In genomic region chr8:83182784-83183183, GRCm38 (mm10) we compare ENCODE assay signal across 18 mouse cellular contexts. TPM values are rescaled to one million over a fixed set of nuclear protein-coding genes. Genes with fewer than 3 reads are reported as not detected.
DNase-seq lines count a peak whose midpoint lies in the region; ATAC-seq and TF ChIP-seq lines count a peak whose summit lies in the region.
"Had no signal": no experiment of that assay in that cellular context is flagged by ENCODE, and none has a peak within 500 bp of the region (broad histone marks: within the 10 kb centered on the region; RNA-seq: fewer than 3 reads in every experiment).

No protein-coding gene starts in this region.

- no peaks in the 10 kb centered on the region for H3K9me3 ChIP-seq in hindbrain, embryonic 10.5 days
- no peaks in the 10 kb centered on the region for H3K9me3 ChIP-seq in hindbrain, embryonic 16.5 days (ENCODE audit: control insufficient read depth, low read length)
- no peaks in the 10 kb centered on the region for H3K9me3 ChIP-seq in embryonic facial prominence, embryonic 10.5 days
- no peaks in the 10 kb centered on the region for H3K9me3 ChIP-seq in midbrain, embryonic 15.5 days
- H3K9me3 ChIP-seq: embryonic facial prominence, embryonic 13.5 days; limb, embryonic 10.5 days; megakaryocyte, embryonic 14.5 days had no signal

- H3K9ac ChIP-seq in hindbrain, embryonic 16.5 days (ENCODE audit: low read depth, low read length), result no peak overlapping the region
- no peak overlapping the region for H3K9ac ChIP-seq in midbrain, embryonic 15.5 days
- H3K9ac ChIP-seq: embryonic facial prominence, embryonic 13.5 days; liver, embryonic 14.5 days had no signal

- no peak for DNase-seq in hindbrain, embryonic 10.5 days (ENCODE audit: low spot score)
- peak; percentile 17 for DNase-seq in MN1 (ENCODE audit: low spot score)
- DNase-seq in embryonic facial prominence, embryonic 10.5 days (ENCODE audit: low spot score), result no peak
- DNase-seq in thymus, postnatal 0 days (ENCODE audit: low spot score), result no peak
- DNase-seq in adrenal gland, postnatal 25 days, result no peak
- no peak for DNase-seq in left cerebral cortex, adult 2 months (ENCODE audit: extremely low spot score in 1 of 2, low spot score in 2 of 2)
- DNase-seq: cerebellum, postnatal 25 days; gastrocnemius, postnatal 36 days; heart, postnatal 10 days; kidney, adult 8-10 months; right cerebral cortex, postnatal 14 days had no signal

- no peaks in the 10 kb centered on the region for H3K27me3 ChIP-seq in hindbrain, embryonic 10.5 days (ENCODE audit: insufficient read depth, poor library complexity, severe bottlenecking)
- H3K27me3 ChIP-seq in hindbrain, embryonic 16.5 days (replicated peaks; ENCODE audit: control insufficient read depth, insufficient read depth, low read length), result no peaks in the 10 kb centered on the region
- H3K27me3 ChIP-seq in embryonic facial prominence, embryonic 10.5 days (replicated peaks; ENCODE audit: low read depth, poor library complexity, severe bottlenecking), result no peaks in the 10 kb centered on the region
- no peaks in the 10 kb centered on the region for H3K27me3 ChIP-seq in midbrain, embryonic 15.5 days (replicated peaks)
- H3K27me3 ChIP-seq: embryonic facial prominence, embryonic 13.5 days had no signal

- WGBS in hindbrain, embryonic 10.5 days, result 80% methylated on average over 5 of the region's 5 CpGs
- WGBS in hindbrain, embryonic 16.5 days, result 48% methylated on average over 5 of the region's 5 CpGs
- 83% methylated on average over 5 of the region's 5 CpGs for WGBS in embryonic facial prominence, embryonic 10.5 days
- 41% methylated on average over 5 of the region's 5 CpGs for WGBS in midbrain, embryonic 15.5 days

- intact Hi-C loops in left cerebral cortex, adult 2 months (cut with DNase I), result no loop called here

- no peaks in the 10 kb centered on the region for H3K36me3 ChIP-seq in hindbrain, embryonic 10.5 days
- no peaks in the 10 kb centered on the region for H3K36me3 ChIP-seq in hindbrain, embryonic 16.5 days (ENCODE audit: control insufficient read depth, insufficient read depth, low read length)
- H3K36me3 ChIP-seq in embryonic facial prominence, embryonic 10.5 days (replicated peaks), result no peaks in the 10 kb centered on the region
- no peaks in the 10 kb centered on the region for H3K36me3 ChIP-seq in midbrain, embryonic 15.5 days (replicated peaks)
- H3K36me3 ChIP-seq: embryonic facial prominence, embryonic 13.5 days; limb, embryonic 10.5 days had no signal

- ATAC-seq in hindbrain, embryonic 16.5 days, result no peak
- 0 out of 2 replicates have a peak, but pooled peaks have one; percentile 5 for ATAC-seq in midbrain, embryonic 15.5 days (replicated peaks)
- ATAC-seq: CD4-positive, CD25-positive, alpha-beta regulatory T cell, adult 4 months had no signal

- TF ChIP-seq CTCF in left cerebral cortex, adult 2 months (IDR thresholded peaks at IDR 0.05), result no peak

- H3K4me1 ChIP-seq in hindbrain, embryonic 10.5 days (replicated peaks), result peaks cover 33% of the 10 kb centered on the region
- peaks cover 5% of the 10 kb centered on the region for H3K4me1 ChIP-seq in hindbrain, embryonic 16.5 days (ENCODE audit: control insufficient read depth, insufficient read depth, low read depth, low read length)
- peaks cover 28% of the 10 kb centered on the region for H3K4me1 ChIP-seq in embryonic facial prominence, embryonic 10.5 days
- H3K4me1 ChIP-seq in midbrain, embryonic 15.5 days, result peaks cover 42% of the 10 kb centered on the region

- H3K4me3 ChIP-seq in hindbrain, embryonic 10.5 days, result no peak overlapping the region
- no peak overlapping the region for H3K4me3 ChIP-seq in hindbrain, embryonic 16.5 days (ENCODE audit: low read length)
- H3K4me3 ChIP-seq in embryonic facial prominence, embryonic 10.5 days, result no peak overlapping the region
- H3K4me3 ChIP-seq in midbrain, embryonic 15.5 days, result no peak overlapping the region
- no peak overlapping the region for H3K4me3 ChIP-seq in left cerebral cortex, adult 2 months
- H3K4me3 ChIP-seq: embryonic facial prominence, embryonic 13.5 days; limb, embryonic 10.5 days; megakaryocyte, embryonic 14.5 days had no signal

- no peak overlapping the region for H3K4me2 ChIP-seq in hindbrain, embryonic 16.5 days (ENCODE audit: low read length)
- no peak overlapping the region for H3K4me2 ChIP-seq in midbrain, embryonic 15.5 days
- H3K4me2 ChIP-seq: embryonic facial prominence, embryonic 13.5 days had no signal

- H3K27ac ChIP-seq in hindbrain, embryonic 10.5 days, result peak overlapping the region; percentile 43; the same call in 1 of the 2 replicates
- H3K27ac ChIP-seq in hindbrain, embryonic 16.5 days (ENCODE audit: low read depth, low read length), result no peak overlapping the region
- H3K27ac ChIP-seq in embryonic facial prominence, embryonic 10.5 days (replicated peaks), result 0 out of 2 replicates have a peak overlapping the region, but pooled peaks have one; percentile 4
- no peak overlapping the region for H3K27ac ChIP-seq in midbrain, embryonic 15.5 days
- no peak overlapping the region for H3K27ac ChIP-seq in left cerebral cortex, adult 2 months
- H3K27ac ChIP-seq: limb, embryonic 10.5 days; liver, embryonic 14.5 days had no signal

RNA-seq across cellular contexts. Expression of gene Gm10645, which starts 16.8 kb away (rescaled TPM):
- polyA plus RNA-seq in hindbrain, embryonic 10.5 days (2016; fragmentation: Nextera tagmentation; extraction: Ambion mirVana), result 2.9 and 3.2 TPM in 2 replicates
- polyA plus RNA-seq in hindbrain, embryonic 16.5 days (2015; fragmentation: Nextera tagmentation; extraction: Ambion mirVana), result 6.9 and 7.2 TPM in 2 replicates
- 1.9 and 2.2 TPM in 2 replicates for polyA plus RNA-seq in embryonic facial prominence, embryonic 10.5 days (2016; fragmentation: Nextera tagmentation; extraction: Ambion mirVana)
- 8.0 and 8.6 TPM in 2 replicates for polyA plus RNA-seq in midbrain, embryonic 15.5 days (2015; fragmentation: Nextera tagmentation; extraction: Ambion mirVana)
- 0.56 and 0.90 TPM in 2 replicates for polyA plus RNA-seq in thymus, postnatal 0 days (2015; fragmentation: Nextera tagmentation; extraction: Ambion mirVana)
- total RNA-seq in adrenal gland, postnatal 25 days (2021), result not detected in 2 replicates
- total RNA-seq in left cerebral cortex, adult 2 months (2021), result 1 to 10 TPM; 1.5 to 1.8 TPM
- total RNA-seq: gastrocnemius, postnatal 36 days had no signal
- polyA plus RNA-seq: CD4-positive, CD25-positive, alpha-beta regulatory T cell, adult 4 months had no signal

RNA-seq across cellular contexts. Expression of gene Tbc1d9, which starts 17.6 kb away (rescaled TPM):
- 6.5 and 8.3 TPM in 2 replicates for polyA plus RNA-seq in hindbrain, embryonic 10.5 days (2016; fragmentation: Nextera tagmentation; extraction: Ambion mirVana)
- polyA plus RNA-seq in hindbrain, embryonic 16.5 days (2015; fragmentation: Nextera tagmentation; extraction: Ambion mirVana), result 16.2 and 16.5 TPM in 2 replicates
- polyA plus RNA-seq in embryonic facial prominence, embryonic 10.5 days (2016; fragmentation: Nextera tagmentation; extraction: Ambion mirVana), result 3.3 and 3.8 TPM in 2 replicates
- 18.1 and 18.9 TPM in 2 replicates for polyA plus RNA-seq in midbrain, embryonic 15.5 days (2015; fragmentation: Nextera tagmentation; extraction: Ambion mirVana)
- polyA plus RNA-seq in thymus, postnatal 0 days (2015; fragmentation: Nextera tagmentation; extraction: Ambion mirVana), result 1.2 and 1.4 TPM in 2 replicates
- 5.0 and 5.7 TPM in 2 replicates for total RNA-seq in adrenal gland, postnatal 25 days (2021)
- 100 to 1,000 TPM in 1 of 2 experiments, 10 to 100 TPM in 1; 99.1 to 102 TPM for total RNA-seq in left cerebral cortex, adult 2 months (2021)

Comparison
In these comparisons a context has a peak if more than half of its experiments do, and no peak if none do; other contexts are left out.
1. H3K27ac ChIP-seq: peak in hindbrain, embryonic 10.5 days (single experiment) and embryonic facial prominence, embryonic 10.5 days (single experiment); none in hindbrain, embryonic 16.5 days (single experiment), midbrain, embryonic 15.5 days (single experiment) and left cerebral cortex, adult 2 months (single experiment).